Mouse (Mus musculus) lung, adult 2 months (tissue): ENCODE measurements around the gene Kcnh1. TPM values are rescaled to one million over a fixed set of nuclear protein-coding genes. Genes with fewer than 3 reads are reported as not detected.

Source experiments
- DNase-seq: peaks from one replicate; pipeline ENCODE4 v3.0.0; 2022
- H3K4me1 ChIP-seq: fragments of 200-500 bp; 2 replicates; pipeline ENCODE4 v1.6.1; 2011; ENCODE audit warnings: low read length; ENCODE audit not compliant: control insufficient read depth, insufficient read depth
- H3K4me3 ChIP-seq: fragments of 200-500 bp; replicated peaks from 2 replicates; pipeline ENCODE3; 2011; ENCODE audit warnings: low read depth, mild to moderate bottlenecking, control low read depth, low read length; ENCODE audit errors: extremely low read depth
- CTCF ChIP-seq: fragments of 200-500 bp; IDR thresholded peaks from 2 replicates; pipeline ENCODE4 v1.5.1; 2011; ENCODE audit warnings: mild to moderate bottlenecking, low read length, control low read depth; ENCODE audit not compliant: insufficient read depth
- POLR2A ChIP-seq: fragments of 200-500 bp; IDR thresholded peaks from 2 replicates; pipeline ENCODE4 v1.6.1; 2011; ENCODE audit warnings: low read depth, mild to moderate bottlenecking, control low read depth, low read length, borderline replicate concordance; ENCODE audit errors: extremely low read depth
- WGBS: fragments of 180-500 bp; shearing (Covaris S2); methylation state at CpG from one replicate; pipeline ENCODE4 v1.1.7; 2018; 5-methylcytosine and 5-hydroxymethylcytosine counted together
- polyA plus RNA-seq: library from polyadenylated mRNA; depleted of rRNA; stranded (reverse); fragments of >200 nt; gene quantifications from 2 replicates; pipeline ENCODE4 v1.2.3, GENCODE M21; 2012

Kcnh1 gene
- polyA plus RNA-seq, 1 experiment, result 1.9 TPM

DNA sequence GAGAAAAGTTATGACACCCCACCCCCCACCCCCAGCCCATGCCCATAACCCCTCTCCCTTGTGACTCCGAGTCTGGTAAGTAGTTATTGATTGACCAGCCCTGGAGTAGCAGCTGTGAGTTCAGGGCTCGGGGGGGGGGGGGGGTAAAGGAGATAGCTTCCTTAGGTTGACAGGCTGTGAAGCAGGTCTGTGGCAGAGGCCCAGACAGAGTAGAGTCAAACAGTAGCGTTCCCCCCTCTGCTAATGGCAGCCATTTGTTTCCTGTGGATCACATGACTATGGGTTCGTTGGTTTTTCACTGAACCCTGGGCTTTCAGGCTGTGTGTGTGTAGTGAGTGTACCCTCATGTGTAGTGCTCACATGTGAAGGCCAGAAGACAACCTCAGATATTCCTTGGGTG lies 102.8 kb downstream of the Kcnh1 start:
- TF ChIP-seq CTCF (no peak), POLR2A (no peak)
- DNase-seq, result no peak
- H3K4me3 ChIP-seq, result no peak overlapping the region
- no peaks in the 10 kb centered on the region for H3K4me1 ChIP-seq
- 54% methylated on average over 4 of the region's 4 CpGs for WGBS

DNA sequence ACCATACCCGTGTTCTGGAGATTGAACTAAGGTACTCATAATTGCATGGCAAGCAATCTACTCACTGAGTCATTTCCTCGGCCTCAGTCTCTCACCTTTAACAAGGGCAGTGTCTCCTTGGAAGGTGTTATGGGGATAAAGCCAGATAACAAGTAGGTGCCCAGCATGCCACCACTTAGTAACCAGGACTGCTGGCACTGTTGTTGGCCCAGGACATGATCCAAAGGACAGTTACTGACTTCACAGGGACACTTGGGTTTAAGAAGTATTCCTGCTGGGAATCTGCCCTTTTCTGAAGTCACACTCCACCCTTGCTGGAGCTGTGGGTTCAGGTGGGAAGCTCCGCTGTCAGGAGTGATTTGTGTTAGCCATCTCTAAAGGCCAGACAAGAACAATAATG lies 103.3 kb downstream of the Kcnh1 start:
- WGBS, result 77% methylated on average over 3 of the region's 3 CpGs
- TF ChIP-seq CTCF (no peak), POLR2A (no peak)
- no peak for DNase-seq
- Histone ChIP-seq H3K4me1 (no peaks in the 10 kb centered on the region), H3K4me3 (no peak overlapping the region)

DNA sequence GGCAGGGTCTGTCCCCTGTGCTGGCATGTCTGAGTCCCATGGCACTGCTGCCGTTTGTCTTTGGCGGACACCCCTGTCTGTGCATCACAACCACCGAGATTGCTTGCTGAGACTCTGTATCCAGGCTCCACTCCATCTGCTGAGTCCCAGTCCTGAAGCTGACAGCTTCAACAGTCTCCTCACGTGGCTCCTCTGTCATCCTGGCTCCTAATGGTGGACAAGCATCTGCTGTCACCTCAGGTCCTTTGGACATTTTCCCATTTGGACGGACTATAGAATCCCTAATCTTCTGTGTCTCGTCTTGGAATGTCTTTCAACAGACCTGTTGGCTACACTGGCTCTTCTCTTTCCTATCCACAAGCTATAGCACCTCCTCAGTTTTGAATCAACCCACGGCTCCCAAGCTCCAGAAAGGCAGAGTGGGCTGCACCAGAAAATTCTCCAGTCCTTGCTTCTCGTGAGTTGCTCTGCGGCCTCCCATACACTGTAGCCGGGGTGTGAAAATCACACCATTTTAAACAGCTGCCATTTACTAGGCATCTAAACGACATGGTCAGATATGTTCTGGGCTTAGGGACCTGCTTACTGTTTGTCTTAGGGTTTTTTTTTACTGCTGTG lies 104.8 kb downstream of the Kcnh1 start:
- WGBS, result 73% methylated on average over 11 of the region's 11 CpGs

DNA sequence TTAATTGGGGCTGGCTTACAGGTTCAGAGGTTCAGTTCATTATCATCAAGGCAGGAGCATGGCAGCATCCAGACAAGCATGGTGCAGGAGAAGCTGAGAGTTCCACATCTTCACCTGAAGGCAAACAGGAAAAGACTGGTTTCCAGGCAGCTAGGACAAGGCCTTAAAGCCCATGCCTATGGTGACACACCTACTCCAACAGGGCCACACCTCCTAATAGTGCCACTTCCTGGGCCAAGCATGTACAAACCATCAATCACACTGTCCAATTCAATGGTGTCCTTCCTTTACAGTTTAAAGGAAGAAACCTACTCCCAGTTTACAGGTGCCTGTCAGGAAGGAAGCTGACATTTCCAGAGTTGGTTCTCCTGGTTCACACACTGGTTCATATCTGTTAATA lies 105.3 kb downstream of the Kcnh1 start:
- DNase-seq, result no peak
- Histone ChIP-seq H3K4me1 (peaks cover 2% of the 10 kb centered on the region; the same call in 1 of the 2 replicates), H3K4me3 (no peak overlapping the region)
- TF ChIP-seq POLR2A (no peak), CTCF (no peak)

More for the DNA sequence above, 104.8 kb downstream of the Kcnh1 start:
- TF ChIP-seq POLR2A (no peak), CTCF (no peak)
- no peak for DNase-seq
- Histone ChIP-seq H3K4me3 (no peak overlapping the region), H3K4me1 (peaks cover 2% of the 10 kb centered on the region; the same call in 1 of the 2 replicates)

DNA sequence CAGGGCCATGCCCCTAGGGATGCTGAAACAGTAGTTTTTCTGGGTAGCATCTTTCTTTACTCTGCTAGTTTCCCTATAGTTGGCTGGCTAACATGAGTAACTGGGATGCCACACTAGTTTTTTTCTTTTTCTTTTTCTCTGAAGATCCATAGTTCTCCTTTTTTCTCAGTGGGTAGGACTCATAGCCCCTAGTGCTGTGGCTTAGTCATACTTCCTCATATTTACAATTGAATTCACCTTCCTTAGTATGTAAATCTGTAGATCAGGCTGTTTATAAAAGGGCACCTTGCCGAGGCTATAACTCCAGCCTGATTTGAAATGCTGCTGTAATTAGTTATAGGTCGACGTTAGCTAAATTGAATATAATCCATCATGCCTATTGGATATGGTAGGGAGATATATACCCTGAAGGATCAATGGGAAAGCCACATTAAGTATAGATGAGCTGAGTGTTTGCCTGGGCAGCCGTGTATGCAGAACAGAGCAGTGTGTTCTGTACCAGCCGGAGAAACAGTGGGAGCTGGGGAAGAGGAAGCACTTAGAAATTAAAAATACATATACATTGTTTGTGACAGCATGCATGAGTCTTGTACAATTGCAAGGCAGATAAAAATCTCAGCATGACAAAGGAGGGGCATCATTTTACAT lies 107.0 kb downstream of the Kcnh1 start:
- DNase-seq, result no peak
- WGBS, result 49% methylated on average over 5 of the region's 5 CpGs

GRCm38 (mm10) chr1:192300417-192300816 lies 109.8 kb downstream of the Kcnh1 start:
- H3K4me1 ChIP-seq, result peaks cover 2% of the 10 kb centered on the region; the same call in 1 of the 2 replicates
- 40% methylated on average over 7 of the region's 7 CpGs for WGBS
- no peak for DNase-seq
- no peak overlapping the region for H3K4me3 ChIP-seq
- TF ChIP-seq POLR2A (no peak), CTCF (no peak)

More for the DNA sequence above, 107.0 kb downstream of the Kcnh1 start:
- H3K4me3 ChIP-seq, result no peak overlapping the region
- no peak for TF ChIP-seq POLR2A
- no peak for TF ChIP-seq CTCF
- peaks cover 2% of the 10 kb centered on the region; the same call in 1 of the 2 replicates for H3K4me1 ChIP-seq

DNA sequence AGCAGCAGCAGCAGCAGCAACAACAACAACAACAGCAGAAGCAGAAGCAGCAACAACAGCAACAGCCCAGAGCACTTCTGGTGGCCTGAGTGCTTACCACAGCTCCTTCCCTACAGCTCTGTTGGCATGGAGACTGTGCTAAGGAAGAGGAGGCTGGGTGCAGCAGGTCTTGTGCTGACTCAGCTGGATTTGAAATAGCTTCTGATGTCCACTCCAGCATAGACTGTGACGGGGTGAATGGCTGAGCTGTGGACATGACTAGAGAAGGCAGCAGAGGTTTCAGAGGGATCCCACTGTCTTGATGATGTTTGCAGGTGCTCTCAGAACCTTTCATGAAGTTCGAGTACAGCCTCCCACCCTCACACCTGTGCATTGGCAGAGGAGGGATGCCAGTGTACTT lies 113.0 kb downstream of the Kcnh1 start:
- TF ChIP-seq POLR2A, result no peak
- no peak for TF ChIP-seq CTCF
- Histone ChIP-seq H3K4me3 (no peak overlapping the region), H3K4me1 (peaks cover 2% of the 10 kb centered on the region)
- no peak for DNase-seq
- WGBS, result 72% methylated on average over 2 of the region's 2 CpGs

GRCm38 (mm10) chr1:192305155-192305554 lies 114.6 kb downstream of the Kcnh1 start:
- TF ChIP-seq CTCF, result no peak
- TF ChIP-seq POLR2A, result no peak
- H3K4me3 ChIP-seq, result no peak overlapping the region
- H3K4me1 ChIP-seq, result no peaks in the 10 kb centered on the region; the same call in none of the 2 replicates
- 92% methylated on average over 1 of the region's 1 CpGs for WGBS
- no peak for DNase-seq

- Histone ChIP-seq H3K4me3 (no peak overlapping the region), H3K4me1 (no peaks in the 10 kb centered on the region; the same call in none of the 2 replicates)
- TF ChIP-seq POLR2A (no peak), CTCF (no peak)
- no peak for DNase-seq
Measured at GRCm38 (mm10) chr1:192307055-192307454, 116.5 kb downstream of the Kcnh1 start.

GRCm38 (mm10) chr1:192311298-192311697 lies 120.7 kb downstream of the Kcnh1 start:
- TF ChIP-seq CTCF (no peak), POLR2A (no peak)
- H3K4me1 ChIP-seq, result no peaks in the 10 kb centered on the region; the same call in none of the 2 replicates
- no peak overlapping the region for H3K4me3 ChIP-seq
- DNase-seq, result no peak
